ENCODE assay signal across 15 mouse cellular contexts in genomic region chr6:146731692-146732091, GRCm38 (mm10). TPM values are rescaled to one million over a fixed set of nuclear protein-coding genes. Genes with fewer than 3 reads are reported as not detected.
DNase-seq lines count a peak whose midpoint lies in the region; ATAC-seq and TF ChIP-seq lines count a peak whose summit lies in the region.
"Had no signal": no experiment of that assay in that cellular context is flagged by ENCODE, and none has a peak within 500 bp of the region (broad histone marks: within the 10 kb centered on the region; RNA-seq: fewer than 3 reads in every experiment).

No protein-coding gene starts in this region.

- H3K4me1 ChIP-seq in heart, embryonic 16.5 days (ENCODE audit: control insufficient read depth, insufficient read depth, low read length), result peaks cover 37% of the 10 kb centered on the region
- H3K4me1 ChIP-seq in midbrain, embryonic 13.5 days (replicated peaks), result peaks cover 12% of the 10 kb centered on the region; the same call in 1 of the 2 replicates
- 0 out of 2 replicates have a peak, but pooled peaks cover 6% of the 10 kb centered on the region for H3K4me1 ChIP-seq in midbrain, embryonic 10.5 days
- peaks cover 16% of the 10 kb centered on the region for H3K4me1 ChIP-seq in embryonic facial prominence, embryonic 14.5 days (ENCODE audit: control insufficient read depth, insufficient read depth, low read length)
- peaks cover 14% of the 10 kb centered on the region for H3K4me1 ChIP-seq in stomach, postnatal 0 days (replicated peaks; ENCODE audit: control insufficient read depth, insufficient read depth)

- WGBS in heart, embryonic 16.5 days, result 39% methylated on average over 2 of the region's 2 CpGs
- 58% methylated on average over 2 of the region's 2 CpGs for WGBS in midbrain, embryonic 13.5 days
- WGBS in midbrain, embryonic 10.5 days, result 68% methylated on average over 2 of the region's 2 CpGs
- WGBS in embryonic facial prominence, embryonic 14.5 days, result 24% methylated on average over 2 of the region's 2 CpGs
- 31% methylated on average over 2 of the region's 2 CpGs for WGBS in stomach, postnatal 0 days

- ATAC-seq in heart, embryonic 16.5 days (replicated peaks; ENCODE audit: extremely low read depth, insufficient read depth, low FRiP score), result no peak
- no peak for ATAC-seq in midbrain, embryonic 13.5 days
- no peak for ATAC-seq in embryonic facial prominence, embryonic 14.5 days (ENCODE audit: low read depth)
- ATAC-seq in stomach, postnatal 0 days (ENCODE audit: low FRiP score, low TSS enrichment), result no peak

- H3K27ac ChIP-seq in heart, embryonic 16.5 days (ENCODE audit: low read length), result peak overlapping the region; percentile 63
- H3K27ac ChIP-seq in midbrain, embryonic 13.5 days, result 0 out of 2 replicates have a peak overlapping the region, but pooled peaks have one; percentile 4
- no peak overlapping the region for H3K27ac ChIP-seq in midbrain, embryonic 10.5 days (replicated peaks)
- H3K27ac ChIP-seq in embryonic facial prominence, embryonic 14.5 days (replicated peaks; ENCODE audit: low read depth, low read length), result 0 out of 2 replicates have a peak overlapping the region, but pooled peaks have one; percentile 10
- peak overlapping the region; percentile 58; the same call in 1 of the 2 replicates for H3K27ac ChIP-seq in stomach, postnatal 0 days (replicated peaks)
- H3K27ac ChIP-seq: liver, embryonic 14.5 days had no signal

- no peak overlapping the region for H3K4me2 ChIP-seq in heart, embryonic 16.5 days (ENCODE audit: low read depth, low read length)
- H3K4me2 ChIP-seq in midbrain, embryonic 13.5 days (replicated peaks), result no peak overlapping the region
- H3K4me2 ChIP-seq in embryonic facial prominence, embryonic 14.5 days (ENCODE audit: low read depth, low read length), result no peak overlapping the region
- no peak overlapping the region for H3K4me2 ChIP-seq in stomach, postnatal 0 days (replicated peaks; ENCODE audit: low read depth)

- TF ChIP-seq EP300 in stomach, postnatal 0 days (optimal IDR thresholded peaks at IDR 0.05), result no peak

- H3K9me3 ChIP-seq in heart, embryonic 16.5 days (replicated peaks; ENCODE audit: control insufficient read depth, low read length), result no peaks in the 10 kb centered on the region
- no peaks in the 10 kb centered on the region for H3K9me3 ChIP-seq in midbrain, embryonic 13.5 days
- H3K9me3 ChIP-seq in midbrain, embryonic 10.5 days (replicated peaks), result no peaks in the 10 kb centered on the region
- H3K9me3 ChIP-seq in embryonic facial prominence, embryonic 14.5 days (ENCODE audit: control insufficient read depth, low read length), result no peaks in the 10 kb centered on the region
- H3K9me3 ChIP-seq in stomach, postnatal 0 days (ENCODE audit: control insufficient read depth, low read length), result no peaks in the 10 kb centered on the region

- no peak overlapping the region for H3K4me3 ChIP-seq in heart, embryonic 16.5 days (ENCODE audit: low read length)
- H3K4me3 ChIP-seq in midbrain, embryonic 13.5 days (replicated peaks), result no peak overlapping the region
- H3K4me3 ChIP-seq in midbrain, embryonic 10.5 days, result no peak overlapping the region
- H3K4me3 ChIP-seq in embryonic facial prominence, embryonic 14.5 days (ENCODE audit: low read depth, low read length), result no peak overlapping the region
- no peak overlapping the region for H3K4me3 ChIP-seq in stomach, postnatal 0 days (ENCODE audit: low read depth, low read length)

- no peak for DNase-seq in heart, postnatal 25 days (ENCODE audit: low spot score)
- DNase-seq in midbrain, embryonic 10.5 days (ENCODE audit: low spot score), result no peak
- no peak for DNase-seq in embryonic facial prominence, embryonic 14.5 days (ENCODE audit: low spot score)
- no peak for DNase-seq in stomach, postnatal 0 days (ENCODE audit: low spot score)
- DNase-seq in layer of hippocampus, postnatal 36 days, result no peak
- DNase-seq: cerebellum, postnatal 25 days; gastrocnemius, postnatal 10 days; kidney, adult 2 months; kidney, postnatal 25 days; lung, postnatal 14 days; right cerebral cortex, postnatal 4 days; thymus, adult 18-20 months had no signal

- TF ChIP-seq CTCF in stomach, postnatal 0 days (IDR thresholded peaks at IDR 0.05; ENCODE audit: low read depth), result no peak

- intact Hi-C loops in heart, postnatal 25 days (cut with DNase I), result no loop called here

- no peaks in the 10 kb centered on the region for H3K36me3 ChIP-seq in heart, embryonic 16.5 days (ENCODE audit: control insufficient read depth, insufficient read depth)
- H3K36me3 ChIP-seq in midbrain, embryonic 13.5 days, result no peaks in the 10 kb centered on the region
- no peaks in the 10 kb centered on the region for H3K36me3 ChIP-seq in midbrain, embryonic 10.5 days
- no peaks in the 10 kb centered on the region for H3K36me3 ChIP-seq in embryonic facial prominence, embryonic 14.5 days (ENCODE audit: control insufficient read depth, insufficient read depth, low read length)
- no peaks in the 10 kb centered on the region for H3K36me3 ChIP-seq in stomach, postnatal 0 days (ENCODE audit: control insufficient read depth, insufficient read depth, low read length)

- H3K9ac ChIP-seq in heart, embryonic 16.5 days (ENCODE audit: low read length), result no peak overlapping the region
- no peak overlapping the region for H3K9ac ChIP-seq in midbrain, embryonic 13.5 days (replicated peaks)
- H3K9ac ChIP-seq in embryonic facial prominence, embryonic 14.5 days (ENCODE audit: low read depth, low read length), result no peak overlapping the region
- no peak overlapping the region for H3K9ac ChIP-seq in stomach, postnatal 0 days (ENCODE audit: low read length)
- H3K9ac ChIP-seq: liver, embryonic 14.5 days had no signal

- H3K27me3 ChIP-seq in heart, embryonic 16.5 days (ENCODE audit: control insufficient read depth, insufficient read depth, low read length), result no peaks in the 10 kb centered on the region
- H3K27me3 ChIP-seq in midbrain, embryonic 13.5 days, result no peaks in the 10 kb centered on the region
- H3K27me3 ChIP-seq in midbrain, embryonic 10.5 days (ENCODE audit: low read depth, poor library complexity, severe bottlenecking), result no peaks in the 10 kb centered on the region
- no peaks in the 10 kb centered on the region for H3K27me3 ChIP-seq in embryonic facial prominence, embryonic 14.5 days (replicated peaks; ENCODE audit: control insufficient read depth, insufficient read depth, low read length)
- H3K27me3 ChIP-seq in stomach, postnatal 0 days (ENCODE audit: control insufficient read depth, insufficient read depth, low read length), result no peaks in the 10 kb centered on the region

RNA-seq across cellular contexts. Expression of gene Stk38l, which starts 6.9 kb away (rescaled TPM):
- 28.9 and 30.3 TPM in 2 replicates for polyA plus RNA-seq in heart, embryonic 16.5 days (2015; fragmentation: Nextera tagmentation; extraction: Ambion mirVana)
- total RNA-seq in heart, postnatal 25 days (2021), result 10 to 100 TPM; 12.6 to 14.6 TPM
- polyA plus RNA-seq in midbrain, embryonic 13.5 days (2015; fragmentation: Nextera tagmentation; extraction: Ambion mirVana), result 16.2 and 17.2 TPM in 2 replicates
- 21.0 and 21.2 TPM in 2 replicates for polyA plus RNA-seq in midbrain, embryonic 10.5 days (2016; fragmentation: Nextera tagmentation; extraction: Ambion mirVana)
- polyA plus RNA-seq in embryonic facial prominence, embryonic 14.5 days (2014; fragmentation: Nextera tagmentation; extraction: Ambion mirVana), result 18.4 and 18.5 TPM in 2 replicates
- polyA plus RNA-seq in stomach, postnatal 0 days (2015; fragmentation: Nextera tagmentation; extraction: Ambion mirVana), result 16.9 and 17.3 TPM in 2 replicates
- total RNA-seq in layer of hippocampus, postnatal 36 days (2021), result 10 to 100 TPM; 21.3 to 23.3 TPM
